Mouse (Mus musculus): ENCODE data around the gene Cit.

Cit gene

GRCm38 (mm10) chr5:115958344-115958743 is 113.3 kb downstream of the Cit start:
- DNase-seq (ENCODE audit: low spot score in 2 of 2) = no peak

DNA sequence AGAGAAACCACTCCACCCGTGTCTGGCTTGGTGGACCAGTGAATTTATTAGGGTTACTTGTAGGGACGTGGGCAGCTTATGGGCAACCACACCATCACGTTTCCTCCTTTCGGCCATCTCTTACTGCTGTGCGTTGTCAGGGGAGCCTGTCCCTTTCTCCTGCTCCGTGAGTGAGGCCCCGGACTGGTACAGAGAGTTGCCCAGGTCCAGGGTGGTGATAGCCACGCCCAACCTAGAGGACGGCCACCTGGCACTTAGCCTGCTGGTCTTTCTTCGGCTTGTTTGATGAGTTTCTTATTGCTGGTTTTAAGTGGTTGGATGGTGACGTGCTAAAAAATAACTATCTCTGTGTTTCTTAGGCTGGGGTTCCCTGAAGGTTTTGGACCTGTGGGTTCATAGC is 113.7 kb downstream of the Cit start:
- DNase-seq (ENCODE audit: low spot score in 2 of 2) = no peak

GRCm38 (mm10) chr5:115961809-115962208 is 116.7 kb downstream of the Cit start:
- peak in 1 of 2 experiments; percentile 53 for DNase-seq (ENCODE audit: low spot score in 2 of 2)

DNA sequence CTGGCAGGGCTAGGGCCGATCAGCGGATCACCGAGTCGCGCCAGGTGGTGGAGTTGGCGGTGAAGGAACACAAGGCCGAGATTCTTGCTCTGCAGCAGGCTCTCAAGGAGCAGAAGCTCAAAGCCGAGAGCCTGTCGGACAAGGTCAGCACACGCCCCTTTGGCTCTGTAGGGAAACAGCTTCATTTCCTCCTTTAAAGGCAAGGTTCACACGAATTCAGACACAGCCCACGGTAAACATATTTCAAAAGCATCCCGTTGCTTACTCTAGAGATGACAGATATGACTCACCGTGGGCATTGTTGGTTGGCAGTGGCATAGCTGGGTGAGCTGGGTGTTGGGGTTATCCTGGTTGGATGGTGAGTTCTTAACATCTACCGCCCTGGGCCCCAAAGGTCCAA is 126.2 kb downstream of the Cit start:
- DNase-seq (ENCODE audit: low spot score in 2 of 2) = no peak

DNA sequence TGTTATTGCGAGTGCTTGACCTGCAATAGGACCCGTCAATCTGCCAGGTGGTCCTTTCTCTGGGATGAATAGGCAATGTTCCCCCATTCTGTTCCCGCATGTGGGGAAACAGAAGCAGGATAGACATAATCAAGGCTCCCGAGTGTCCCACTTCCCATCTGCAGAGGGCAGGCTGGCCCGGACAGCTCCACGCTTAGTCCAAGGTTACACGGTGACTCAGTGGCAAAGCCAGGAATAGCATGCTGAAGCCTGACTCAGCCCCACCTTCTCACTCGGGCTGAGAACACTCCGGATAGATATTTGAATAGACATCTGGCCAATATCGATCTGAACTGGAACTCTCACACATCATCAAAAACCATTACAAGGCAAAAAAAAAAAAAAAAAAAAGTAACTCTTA is 130.6 kb downstream of the Cit start:
- DNase-seq (ENCODE audit: low spot score in 2 of 2) = no peak

GRCm38 (mm10) chr5:115976446-115976845 is 131.4 kb downstream of the Cit start:
- DNase-seq (ENCODE audit: low spot score in 2 of 2) = no peak

DNA sequence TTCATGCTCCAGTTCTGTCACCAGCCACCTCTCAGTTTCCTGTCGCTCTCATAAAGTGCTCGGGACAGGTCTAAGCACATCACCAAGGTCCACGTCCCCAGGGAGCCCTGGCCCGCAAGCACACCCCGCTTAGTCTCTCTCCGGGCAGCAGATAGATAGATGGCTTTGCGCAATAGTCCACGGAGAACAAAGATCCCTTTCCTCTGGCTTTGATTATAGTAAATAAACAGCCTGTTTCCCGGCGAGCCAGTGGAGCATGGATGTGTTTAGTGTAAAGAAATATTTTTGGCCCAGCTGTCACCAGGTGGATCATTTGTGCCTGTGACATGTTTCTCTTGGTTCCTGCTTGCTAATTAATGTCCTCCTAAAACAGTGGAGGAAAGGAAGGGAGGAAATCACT is 132.2 kb downstream of the Cit start:
- no peak for DNase-seq (ENCODE audit: low spot score in 2 of 2)

GRCm38 (mm10) chr5:115977757-115978156 is 132.7 kb downstream of the Cit start:
- no peak for DNase-seq (ENCODE audit: low spot score in 2 of 2)

DNA sequence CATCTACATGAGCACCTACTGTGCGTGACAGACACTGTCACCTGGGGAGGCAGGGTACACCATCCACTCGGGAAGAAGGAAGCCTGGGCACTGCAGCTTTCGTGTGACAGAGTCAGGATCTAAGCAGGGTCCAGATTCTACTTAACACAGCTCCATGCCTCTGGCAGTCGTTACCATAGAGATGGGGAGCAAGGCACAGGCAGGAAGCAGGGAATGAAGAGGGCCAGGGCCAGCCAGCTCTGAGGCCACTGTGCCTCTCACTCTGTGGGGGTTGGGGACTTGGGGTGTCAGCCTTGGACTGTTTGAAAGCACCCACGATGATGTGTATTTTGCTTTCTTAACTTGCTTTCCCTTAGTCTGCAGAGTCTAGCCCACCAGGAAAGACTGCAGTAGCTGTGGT is 133.2 kb downstream of the Cit start:
- DNase-seq (ENCODE audit: low spot score in 2 of 2) = no peak

DNA sequence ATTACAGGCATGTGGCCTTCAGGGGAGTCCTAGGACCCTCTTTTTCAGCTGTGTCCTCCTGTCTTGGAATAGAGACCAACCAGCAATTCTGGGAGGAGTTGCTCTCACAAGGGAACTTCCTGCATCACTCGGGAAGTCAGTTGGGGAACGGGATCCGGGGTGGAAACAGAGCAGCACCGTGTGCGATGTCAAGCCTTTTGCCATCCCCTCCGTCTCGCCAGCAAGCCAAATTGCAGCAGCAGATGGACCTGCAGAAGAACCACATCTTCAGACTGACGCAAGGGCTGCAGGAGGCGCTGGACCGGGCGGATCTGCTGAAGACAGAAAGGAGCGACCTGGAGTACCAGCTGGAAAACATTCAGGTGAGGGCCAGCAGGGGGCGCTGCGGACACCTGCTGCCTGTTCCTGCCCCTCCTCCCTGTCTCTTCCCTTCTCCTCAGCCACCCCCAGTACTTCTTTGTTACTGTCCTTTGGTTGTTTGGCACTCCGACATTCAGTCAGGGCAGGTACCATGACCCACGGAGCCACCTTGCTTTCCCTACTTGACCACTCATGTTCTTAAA is 134.1 kb downstream of the Cit start:
- no peak for DNase-seq (ENCODE audit: low spot score in 2 of 2)

- DNase-seq (ENCODE audit: low spot score in 2 of 2) = no peak
These were observed 135.5 kb downstream of the Cit start for GRCm38 (mm10) chr5:115980537-115980936.

DNA sequence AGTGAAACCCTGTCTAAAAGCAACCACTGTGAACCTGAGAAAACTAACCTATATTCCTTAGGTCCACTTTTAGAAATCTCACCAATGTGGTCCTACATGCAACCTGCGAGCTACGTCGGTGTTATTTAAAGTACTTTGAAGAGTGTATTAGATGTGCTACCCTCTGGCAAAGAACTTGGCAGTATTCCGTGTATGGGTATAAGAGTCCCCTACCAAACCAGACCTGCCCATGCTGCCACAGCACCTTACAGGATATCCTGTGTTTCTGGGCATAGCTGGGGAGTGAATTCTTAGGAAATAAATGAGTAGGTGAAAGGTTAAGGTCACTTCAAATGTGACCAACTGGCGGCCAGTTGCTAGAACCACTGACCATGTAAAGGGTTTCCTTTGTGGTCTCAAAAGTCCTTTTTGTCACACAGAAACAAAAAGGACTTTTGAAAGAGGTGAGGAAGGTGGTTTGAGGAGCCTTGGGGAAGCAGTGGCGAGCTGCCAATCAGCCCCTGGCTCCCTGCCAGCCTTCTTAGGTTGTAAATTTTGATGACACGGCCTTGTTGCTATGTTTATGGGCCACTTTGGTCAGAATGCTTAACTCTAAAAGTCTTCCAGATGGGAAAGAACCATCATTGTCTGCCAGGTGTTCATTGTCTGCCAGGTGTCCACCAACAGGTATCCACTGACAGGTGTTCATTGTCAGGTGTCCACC is 137.7 kb downstream of the Cit start:
- no peak for DNase-seq (ENCODE audit: low spot score in 2 of 2)

DNA sequence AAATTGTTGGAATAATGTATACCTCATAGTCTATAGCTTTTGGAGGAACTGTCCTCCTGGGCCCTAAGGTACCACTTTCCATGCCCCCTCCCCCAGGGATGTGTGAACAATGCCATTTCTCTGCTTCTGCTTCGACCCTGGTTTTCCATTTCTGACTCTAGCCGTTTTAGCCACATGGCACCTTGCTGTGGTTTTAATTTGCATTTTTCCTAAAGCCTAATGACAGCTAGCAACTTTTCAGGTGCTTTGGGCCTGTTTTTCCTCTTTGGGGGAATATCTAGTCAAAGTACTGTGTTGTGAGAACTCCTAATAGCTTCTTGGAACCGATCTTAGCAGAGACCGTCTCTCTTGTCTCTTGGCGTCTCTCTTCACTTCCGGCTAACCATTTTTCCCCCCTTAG is 139.3 kb downstream of the Cit start:
- no peak for DNase-seq (ENCODE audit: low spot score in 2 of 2)

DNA sequence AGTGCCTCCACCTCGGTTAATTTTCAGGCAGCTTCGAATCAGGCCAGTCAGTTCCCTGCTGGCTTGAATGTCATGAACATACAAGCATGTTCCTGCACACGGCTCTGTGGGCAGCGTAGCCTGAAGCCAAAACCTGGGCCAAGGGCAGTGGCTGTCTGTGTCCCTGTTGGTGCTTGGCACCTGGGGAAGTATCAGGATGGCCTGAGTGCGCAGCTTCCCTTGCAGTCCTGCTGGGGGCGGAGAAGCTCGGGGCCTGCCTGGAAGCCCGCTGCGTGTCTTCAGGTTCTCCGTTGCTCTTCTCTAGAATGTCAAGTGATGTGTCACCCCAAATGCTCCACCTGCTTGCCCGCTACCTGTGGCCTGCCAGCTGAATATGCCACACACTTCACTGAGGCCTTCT is 140.0 kb downstream of the Cit start:
- no peak for DNase-seq (ENCODE audit: low spot score in 2 of 2)

DNA sequence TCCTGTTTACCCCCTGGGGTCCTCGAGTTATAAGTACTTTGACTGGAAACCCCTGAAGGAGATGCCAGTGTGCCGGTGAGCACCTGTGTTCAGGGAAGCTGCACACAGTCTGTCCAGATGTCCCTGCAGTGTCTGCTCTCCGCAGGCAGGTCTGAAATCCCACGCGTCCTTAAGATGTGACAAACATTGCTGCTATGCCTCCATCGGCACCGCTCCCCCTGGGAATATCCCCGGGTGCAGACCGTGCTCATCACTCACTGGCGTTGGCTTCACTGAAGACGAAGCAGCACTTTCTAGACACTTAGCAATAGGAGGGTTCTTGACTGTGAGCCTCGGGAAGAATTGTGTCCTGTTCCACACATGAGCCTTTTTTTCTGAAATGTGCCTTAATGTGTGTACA is 142.2 kb downstream of the Cit start:
- no peak for DNase-seq (ENCODE audit: low spot score in 2 of 2)

DNA sequence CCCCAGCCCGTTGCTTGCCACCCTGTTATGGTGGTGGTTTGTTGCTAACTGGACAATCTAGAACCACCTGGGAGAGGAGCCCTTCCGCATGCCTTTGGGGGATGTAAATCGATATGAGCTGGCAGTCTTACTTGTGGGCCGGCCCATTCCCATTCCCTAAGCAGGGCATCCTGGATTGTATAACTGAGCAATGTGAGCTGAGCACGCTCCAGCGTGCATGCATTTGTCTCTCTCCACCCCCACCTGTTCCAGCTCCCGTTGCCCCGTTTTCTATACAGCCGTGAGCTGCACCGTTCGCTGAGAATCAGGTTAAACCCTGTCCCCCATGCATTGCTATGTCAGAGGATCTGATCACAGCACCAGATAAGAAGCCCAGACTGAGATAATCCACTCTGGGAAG is 146.6 kb downstream of the Cit start:
- DNase-seq (ENCODE audit: low spot score in 2 of 2) = no peak

GRCm38 (mm10) chr5:115994101-115994500 is 149.0 kb downstream of the Cit start:
- DNase-seq (ENCODE audit: low spot score in 2 of 2) = no peak

GRCm38 (mm10) chr5:115997376-115997775 is 152.3 kb downstream of the Cit start:
- DNase-seq (ENCODE audit: low spot score in 2 of 2) = no peak

DNA sequence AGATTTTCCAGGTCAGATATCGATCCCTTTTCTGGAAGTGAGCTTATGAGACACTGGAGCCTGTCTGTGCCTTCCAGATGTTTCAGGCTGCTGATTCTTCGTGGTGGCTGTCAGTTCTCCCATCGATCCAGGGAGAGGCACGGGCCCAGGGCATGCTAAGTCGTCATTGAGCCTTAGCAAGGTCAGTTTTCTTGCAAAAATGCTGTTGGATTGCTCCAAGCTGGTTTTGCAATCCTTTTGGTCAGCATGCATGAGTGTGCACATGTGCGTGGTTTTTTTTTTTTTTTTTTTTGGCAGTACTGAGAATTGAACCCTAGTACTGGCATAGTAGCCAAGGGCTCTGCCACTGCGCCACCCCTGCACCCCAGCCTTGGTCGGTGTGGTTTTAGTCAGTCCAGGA is 158.1 kb downstream of the Cit start:
- no peak for DNase-seq (ENCODE audit: low spot score in 2 of 2)

DNA sequence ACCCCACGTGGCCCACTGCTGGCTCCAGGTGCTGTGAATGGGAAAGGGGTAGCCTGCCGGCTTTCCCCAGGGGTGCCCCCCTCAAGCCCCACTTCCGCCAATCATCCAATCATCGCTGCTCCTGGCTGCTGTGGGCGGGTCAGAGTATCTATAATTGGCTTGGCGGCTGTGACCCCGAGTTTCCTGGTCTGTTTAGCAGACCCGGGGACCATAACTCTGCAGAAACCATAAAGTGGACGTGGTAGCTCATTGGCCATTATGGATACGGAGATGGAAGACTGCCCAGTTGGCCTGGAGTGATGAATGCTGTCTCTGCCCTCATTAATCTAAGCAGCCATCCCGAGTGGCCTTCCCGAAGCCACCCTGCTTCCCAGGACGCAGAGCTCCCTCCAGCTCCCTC is 158.7 kb downstream of the Cit start:
- no peak for DNase-seq (ENCODE audit: low spot score in 2 of 2)

- DNase-seq (ENCODE audit: low spot score in 2 of 2) = peak in 1 of 2 experiments; percentile 63
These were observed 159.2 kb downstream of the Cit start for GRCm38 (mm10) chr5:116004271-116004670.

GRCm38 (mm10) chr5:116006324-116007099 is 161.4 kb downstream of the Cit start:
- DNase-seq (ENCODE audit: low spot score in 2 of 2) = no peak

GRCm38 (mm10) chr5:116007723-116008122 is 162.6 kb downstream of the Cit start:
- no peak for DNase-seq (ENCODE audit: low spot score in 2 of 2)

Data from frontal cortex, postnatal 36 days (tissue).